Mouse (Mus musculus) heart, embryonic 12.5 days (tissue): ENCODE measurements around the gene Gpc3. TPM values are rescaled to one million over a fixed set of nuclear protein-coding genes. Genes with fewer than 3 reads are reported as not detected.

Experiments
- ATAC-seq: fragments of 200-750 bp; cut with Nextera tagmentation; 2 replicates; pipeline ENCODE4 v1.8.0; 2017; ENCODE audit warnings: moderate TSS enrichment, moderate library complexity; ENCODE audit not compliant: insufficient number of reproducible peaks, low FRiP score
- H3K27ac ChIP-seq: fragments of 300-500 bp; sonication (generic); 2 replicates; pipeline ENCODE4 v1.5.1; 2016; ENCODE audit warnings: mild to moderate bottlenecking, moderate library complexity; ENCODE audit not compliant: poor library complexity, severe bottlenecking
- H3K27me3 ChIP-seq: fragments of 300-500 bp; sonication (generic); replicated peaks from 2 replicates; pipeline ENCODE4 v1.6.1; 2016; ENCODE audit warnings: mild to moderate bottlenecking, moderate library complexity
- H3K36me3 ChIP-seq: fragments of 300-500 bp; sonication (generic); 2 replicates; pipeline ENCODE4 v1.6.1; 2016; ENCODE audit warnings: mild to moderate bottlenecking, moderate library complexity
- H3K4me1 ChIP-seq: fragments of 300-500 bp; sonication (generic); replicated peaks from 2 replicates; pipeline ENCODE4 v1.6.1; 2016; ENCODE audit warnings: mild to moderate bottlenecking
- H3K4me2 ChIP-seq: fragments of 300-500 bp; sonication (generic); 2 replicates; pipeline ENCODE4 v1.6.1; 2016; ENCODE audit warnings: mild to moderate bottlenecking, moderate library complexity
- H3K4me3 ChIP-seq: fragments of 300-500 bp; sonication (generic); 2 replicates; pipeline ENCODE4 v1.5.1; 2016; ENCODE audit warnings: mild to moderate bottlenecking
- H3K9ac ChIP-seq: fragments of 300-500 bp; sonication (generic); 2 replicates; pipeline ENCODE4 v1.6.1; 2016; ENCODE audit warnings: mild to moderate bottlenecking, moderate library complexity
- H3K9me3 ChIP-seq: fragments of 300-500 bp; sonication (generic); replicated peaks from 2 replicates; pipeline ENCODE4 v1.6.1; 2016; ENCODE audit warnings: mild to moderate bottlenecking, moderate library complexity
- WGBS: fragments of 180-500 bp; shearing (Covaris S2); methylation state at CpG from one replicate; pipeline ENCODE4 v1.1.7; 2016; 5-methylcytosine and 5-hydroxymethylcytosine counted together
- polyA plus RNA-seq: library from polyadenylated mRNA; unstranded; fragments of >200 nt; fragmentation: Nextera tagmentation; extraction: Ambion mirVana; gene quantifications from 2 replicates; pipeline ENCODE4 v1.2.1, GENCODE M21; 2016

Gpc3 gene
- polyA plus RNA-seq, 1 experiment from 2014 or later, result 598 TPM

- no peaks in the 10 kb centered on the region for H3K27me3 ChIP-seq
- no peak for ATAC-seq
- H3K9ac ChIP-seq, result no peak overlapping the region
- peak overlapping the region; percentile 73 for H3K27ac ChIP-seq
- H3K9me3 ChIP-seq, result no peaks in the 10 kb centered on the region
- H3K4me1 ChIP-seq, result peaks cover 30% of the 10 kb centered on the region
- no peak overlapping the region for H3K4me3 ChIP-seq
- no peaks in the 10 kb centered on the region for H3K36me3 ChIP-seq
- H3K4me2 ChIP-seq, result no peak overlapping the region
- WGBS, result 54% methylated on average over 6 of the region's 6 CpGs
These were observed 13.4 kb upstream of the Gpc3 start for GRCm38 (mm10) chrX:52626963-52627716.

GRCm38 (mm10) chrX:52617813-52618212 is 4.1 kb upstream of the Gpc3 start:
- H3K9ac ChIP-seq, result no peak overlapping the region
- no peaks in the 10 kb centered on the region for H3K27me3 ChIP-seq
- peak overlapping the region; percentile 47 for H3K27ac ChIP-seq
- H3K9me3 ChIP-seq, result no peaks in the 10 kb centered on the region; the same call in 1 of the 2 replicates
- 53% methylated on average over 3 of the region's 3 CpGs for WGBS
- peaks cover 21% of the 10 kb centered on the region for H3K4me1 ChIP-seq
- H3K36me3 ChIP-seq, result no peaks in the 10 kb centered on the region
- H3K4me2 ChIP-seq, result no peak overlapping the region
- ATAC-seq, result no peak
- no peak overlapping the region for H3K4me3 ChIP-seq

GRCm38 (mm10) chrX:52616152-52616551 is 2.4 kb upstream of the Gpc3 start:
- H3K36me3 ChIP-seq, result no peaks in the 10 kb centered on the region
- H3K27me3 ChIP-seq, result no peaks in the 10 kb centered on the region
- peaks cover 21% of the 10 kb centered on the region for H3K4me1 ChIP-seq
- no peaks in the 10 kb centered on the region; the same call in 1 of the 2 replicates for H3K9me3 ChIP-seq
- no peak overlapping the region for H3K27ac ChIP-seq
- no peak for ATAC-seq
- WGBS, result 62% methylated on average over 5 of the region's 5 CpGs
- H3K4me3 ChIP-seq, result no peak overlapping the region
- no peak overlapping the region for H3K4me2 ChIP-seq
- no peak overlapping the region for H3K9ac ChIP-seq

GRCm38 (mm10) chrX:52614031-52614381 is 256 bp upstream of the Gpc3 start:
- Histone ChIP-seq H3K27ac (peak overlapping the region; percentile 89), H3K36me3 (no peaks in the 10 kb centered on the region), H3K4me1 (peaks cover 21% of the 10 kb centered on the region), H3K4me2 (peak overlapping the region; percentile 77), H3K9ac (peak overlapping the region; percentile 78), H3K27me3 (no peaks in the 10 kb centered on the region), H3K4me3 (peak overlapping the region; percentile 71), H3K9me3 (no peaks in the 10 kb centered on the region; the same call in 1 of the 2 replicates)
- whole genome bisulfite sequencing, result 16% methylated on average over 22 of the region's 23 CpGs
- peak; percentile 88 for ATAC-seq

GRCm38 (mm10) chrX:52612806-52613205 is 944 bp downstream of the Gpc3 start:
- Histone ChIP-seq H3K9ac (peak overlapping the region; percentile 78), H3K27ac (peak overlapping the region; percentile 89), H3K4me3 (peak overlapping the region; percentile 71), H3K4me1 (peaks cover 14% of the 10 kb centered on the region; the same call in 1 of the 2 replicates), H3K9me3 (no peaks in the 10 kb centered on the region; the same call in 1 of the 2 replicates), H3K27me3 (no peaks in the 10 kb centered on the region), H3K36me3 (no peaks in the 10 kb centered on the region), H3K4me2 (peak overlapping the region; percentile 77)
- 19% methylated on average over 12 of the region's 12 CpGs for WGBS
- ATAC-seq, result no peak

GRCm38 (mm10) chrX:52611987-52612670 is 1.6 kb downstream of the Gpc3 start:
- no peaks in the 10 kb centered on the region; the same call in 1 of the 2 replicates for H3K9me3 ChIP-seq
- no peaks in the 10 kb centered on the region for H3K36me3 ChIP-seq
- peak overlapping the region; percentile 71 for H3K4me3 ChIP-seq
- H3K4me1 ChIP-seq, result 0 out of 2 replicates have a peak, but pooled peaks cover 11% of the 10 kb centered on the region
- no peaks in the 10 kb centered on the region for H3K27me3 ChIP-seq
- no peak for ATAC-seq
- H3K4me2 ChIP-seq, result peak overlapping the region; percentile 77
- H3K9ac ChIP-seq, result peak overlapping the region; percentile 78
- WGBS, result 17% methylated on average over 28 of the region's 28 CpGs
- H3K27ac ChIP-seq, result peak overlapping the region; percentile 89

- Histone ChIP-seq H3K27ac (no peak overlapping the region; the same call in 1 of the 2 replicates), H3K4me2 (peak overlapping the region; percentile 77), H3K4me1 (0 out of 2 replicates have a peak, but pooled peaks cover 11% of the 10 kb centered on the region), H3K27me3 (no peaks in the 10 kb centered on the region), H3K4me3 (peak overlapping the region; percentile 71), H3K9ac (peak overlapping the region; percentile 78; the same call in 1 of the 2 replicates), H3K9me3 (no peaks in the 10 kb centered on the region; the same call in 1 of the 2 replicates), H3K36me3 (no peaks in the 10 kb centered on the region)
- ATAC-seq, result no peak
- WGBS, result 36% methylated on average over 6 of the region's 6 CpGs
These were observed 2.2 kb downstream of the Gpc3 start for GRCm38 (mm10) chrX:52611541-52611940.

- H3K9ac ChIP-seq, result no peak overlapping the region
- H3K4me2 ChIP-seq, result no peak overlapping the region
- H3K4me1 ChIP-seq, result 0 out of 2 replicates have a peak, but pooled peaks cover 2% of the 10 kb centered on the region
- no peaks in the 10 kb centered on the region for H3K27me3 ChIP-seq
- no peak overlapping the region for H3K27ac ChIP-seq
- H3K4me3 ChIP-seq, result no peak overlapping the region
- 0 out of 2 replicates have a peak, but pooled peaks cover 6% of the 10 kb centered on the region for H3K36me3 ChIP-seq
- H3K9me3 ChIP-seq, result no peaks in the 10 kb centered on the region
- WGBS, result 59% methylated on average over 4 of the region's 4 CpGs
- ATAC-seq, result no peak
These were observed 10.6 kb downstream of the Gpc3 start for GRCm38 (mm10) chrX:52603143-52603542.

- Histone ChIP-seq H3K27ac (no peak overlapping the region), H3K4me1 (peaks cover 10% of the 10 kb centered on the region), H3K4me3 (no peak overlapping the region), H3K27me3 (no peaks in the 10 kb centered on the region), H3K9me3 (no peaks in the 10 kb centered on the region), H3K36me3 (0 out of 2 replicates have a peak, but pooled peaks cover 2% of the 10 kb centered on the region), H3K4me2 (no peak overlapping the region), H3K9ac (no peak overlapping the region)
- ATAC-seq, result no peak
- 71% methylated on average over 1 of the region's 1 CpGs for WGBS
These were observed 14.5 kb downstream of the Gpc3 start for GRCm38 (mm10) chrX:52599246-52599645.

- ATAC-seq, result no peak
- Histone ChIP-seq H3K4me3 (no peak overlapping the region), H3K9ac (no peak overlapping the region), H3K27me3 (no peaks in the 10 kb centered on the region), H3K36me3 (0 out of 2 replicates have a peak, but pooled peaks cover 8% of the 10 kb centered on the region), H3K9me3 (no peaks in the 10 kb centered on the region; the same call in 1 of the 2 replicates), H3K4me2 (no peak overlapping the region), H3K4me1 (no peaks in the 10 kb centered on the region), H3K27ac (no peak overlapping the region)
These were observed 26.1 kb downstream of the Gpc3 start for GRCm38 (mm10) chrX:52587671-52588070.

GRCm38 (mm10) chrX:52559995-52560394 is 53.8 kb downstream of the Gpc3 start:
- WGBS, result 75% methylated on average over 4 of the region's 4 CpGs
- Histone ChIP-seq H3K9ac (no peak overlapping the region), H3K4me3 (no peak overlapping the region), H3K27ac (no peak overlapping the region), H3K27me3 (no peaks in the 10 kb centered on the region), H3K4me2 (no peak overlapping the region), H3K36me3 (no peaks in the 10 kb centered on the region), H3K9me3 (no peaks in the 10 kb centered on the region), H3K4me1 (peaks cover 6% of the 10 kb centered on the region; the same call in 1 of the 2 replicates)
- no peak for ATAC-seq
